Mouse (Mus musculus) mouse embryonic stem cell (cell line): ENCODE measurements around the gene Apol6.

Source experiments
- in situ Hi-C, 2 experiments: fragments of 300-500 bp; cut with MboI; formaldehyde crosslinking; loops; 1 replicate in 1 of 2; 3 replicates in 1 of 2; pipeline ENCODE4 v1.14.3; 2019 to 2020; ENCODE audit warnings: low sequenced_read_pairs in 2 of 2, low pct_unique_long_range_greater_than_20kb in 1 of 2, mixed read lengths in 1 of 2; ENCODE audit not compliant: unreplicated experiment in 1 of 2

The Apol6 gene

DNA sequence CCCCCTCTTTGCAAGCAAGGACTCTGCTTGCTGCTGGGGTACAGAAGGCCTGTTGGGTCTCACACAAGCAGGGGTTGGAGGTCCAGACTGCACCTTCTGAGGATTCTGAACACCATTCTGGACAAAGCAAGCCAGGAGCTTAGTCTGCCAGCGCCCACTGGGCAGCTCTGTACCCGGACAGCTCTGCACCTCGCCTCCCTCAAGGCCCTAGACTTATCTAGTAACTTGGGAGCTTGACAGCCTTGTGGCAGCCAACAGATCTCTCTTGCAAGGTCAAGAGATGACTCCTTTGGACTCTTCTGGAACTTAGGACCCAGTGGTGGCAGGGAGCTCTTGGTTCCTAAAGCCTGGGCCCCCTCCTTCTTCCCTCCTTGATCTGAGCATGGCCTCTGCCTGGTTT lies 17.4 kb upstream of the Apol6 start:
- in situ Hi-C loops: no loop called here

DNA sequence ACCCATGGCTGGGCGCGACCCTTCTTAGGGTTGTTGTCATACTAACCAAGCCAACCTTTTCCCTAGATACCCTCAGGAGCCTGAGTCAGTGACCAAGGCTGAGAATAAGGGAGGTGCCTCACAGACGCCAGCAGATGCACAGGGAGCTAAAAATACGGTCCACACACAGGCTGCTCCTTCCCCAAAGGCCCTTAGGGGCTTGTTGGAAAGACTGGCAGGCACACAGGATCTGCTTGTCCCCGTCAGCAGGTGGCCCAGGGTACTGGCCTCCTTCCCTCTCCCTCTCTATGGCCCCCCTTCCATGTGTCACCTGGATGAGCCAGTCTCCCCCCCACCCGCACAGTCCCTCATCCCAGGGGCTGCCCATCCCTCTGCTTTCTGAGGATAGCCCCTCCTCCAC lies 16.9 kb upstream of the Apol6 start:
- in situ Hi-C loops: no loop called here

DNA sequence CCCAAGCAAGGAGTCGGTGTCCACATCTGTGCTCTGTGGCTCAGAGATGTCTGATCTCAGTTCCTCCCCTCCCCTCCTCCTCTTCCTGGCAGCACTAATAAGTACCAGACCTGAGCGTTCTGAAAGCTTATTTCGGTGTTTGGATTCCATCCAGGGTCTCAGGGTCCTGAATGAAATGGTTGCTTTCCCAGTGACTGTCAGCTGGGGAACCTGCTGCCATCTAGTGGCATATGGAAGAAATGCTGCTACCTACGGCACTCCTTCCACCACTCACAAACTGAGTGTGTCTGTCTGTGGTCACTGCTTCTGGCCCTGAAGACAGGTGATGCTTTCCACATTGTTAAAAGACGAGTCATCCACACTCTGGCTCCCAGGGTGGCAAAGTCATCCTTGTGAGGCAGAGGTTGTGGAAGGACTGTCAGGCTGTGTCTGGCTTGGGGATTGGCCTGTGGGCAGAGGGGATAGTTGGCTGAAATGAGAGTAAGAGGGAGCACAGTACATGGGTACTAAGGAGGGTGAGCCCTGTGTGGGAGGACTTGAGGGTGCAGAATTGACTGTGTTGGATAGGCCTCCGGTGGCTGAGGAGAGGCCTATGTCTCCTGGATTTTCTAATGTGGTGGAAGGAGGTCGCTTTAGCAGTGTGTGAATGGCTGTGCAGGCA lies 15.1 kb upstream of the Apol6 start:
- in situ Hi-C loops: no loop called here

DNA sequence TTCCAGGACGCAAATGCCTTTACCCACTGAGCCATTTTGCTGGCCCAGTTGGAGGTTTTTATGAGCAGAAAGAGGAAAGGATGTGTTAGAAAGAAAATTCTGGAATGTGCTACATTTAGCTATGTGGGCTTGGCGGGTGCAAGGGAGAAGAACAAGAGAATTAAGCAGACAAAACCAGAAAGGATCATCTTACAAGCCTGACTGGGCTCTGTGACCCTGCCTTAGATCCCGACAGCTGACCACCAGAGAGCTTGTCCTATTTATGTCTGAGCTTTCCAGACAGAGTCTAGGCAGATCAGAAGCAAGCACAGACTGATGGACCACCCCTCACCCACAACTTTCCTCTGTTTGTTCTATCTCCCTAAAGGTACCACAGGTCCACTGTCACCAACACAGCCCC lies 13.3 kb upstream of the Apol6 start:
- in situ Hi-C loops: no loop called here

DNA sequence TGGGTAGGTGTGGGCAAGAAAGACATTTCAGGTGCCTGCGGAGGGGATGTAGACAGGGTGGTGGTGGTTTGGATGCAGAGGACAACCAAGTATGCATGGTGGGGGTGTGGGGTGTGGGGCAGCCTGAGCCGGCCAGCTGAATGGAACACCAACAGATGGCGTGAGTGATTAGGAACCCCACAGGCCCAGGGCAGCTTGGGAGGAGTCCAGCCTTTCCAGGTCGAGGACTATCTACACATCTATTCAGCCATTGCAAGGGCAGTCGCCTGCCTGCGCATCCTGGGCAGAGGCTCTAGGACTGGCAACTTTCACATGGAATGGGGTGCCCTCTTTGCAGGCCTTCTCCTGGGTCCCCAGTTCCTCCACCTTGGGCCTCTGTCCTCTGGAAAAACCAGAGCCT lies 10.0 kb upstream of the Apol6 start:
- in situ Hi-C loops: no loop called here

DNA sequence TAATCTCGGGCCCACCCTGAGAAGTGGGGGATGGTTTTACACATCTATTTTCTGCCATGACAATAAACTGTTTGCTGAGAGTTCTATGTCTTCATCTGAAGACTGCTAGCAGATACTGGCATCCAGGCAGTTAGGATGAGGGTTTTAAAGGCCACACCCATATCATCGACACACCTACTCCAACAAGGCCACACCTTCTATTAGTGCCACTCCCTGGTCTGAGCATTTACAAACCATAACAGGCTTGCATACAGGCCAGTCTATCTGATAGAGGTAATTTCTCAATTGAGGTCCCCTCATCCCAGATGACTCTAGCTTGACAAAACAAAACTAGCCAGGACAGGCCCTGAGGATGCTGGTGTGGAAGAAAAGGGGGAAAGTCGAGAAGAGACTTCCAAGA lies 8.9 kb upstream of the Apol6 start:
- in situ Hi-C loops: no loop called here

DNA sequence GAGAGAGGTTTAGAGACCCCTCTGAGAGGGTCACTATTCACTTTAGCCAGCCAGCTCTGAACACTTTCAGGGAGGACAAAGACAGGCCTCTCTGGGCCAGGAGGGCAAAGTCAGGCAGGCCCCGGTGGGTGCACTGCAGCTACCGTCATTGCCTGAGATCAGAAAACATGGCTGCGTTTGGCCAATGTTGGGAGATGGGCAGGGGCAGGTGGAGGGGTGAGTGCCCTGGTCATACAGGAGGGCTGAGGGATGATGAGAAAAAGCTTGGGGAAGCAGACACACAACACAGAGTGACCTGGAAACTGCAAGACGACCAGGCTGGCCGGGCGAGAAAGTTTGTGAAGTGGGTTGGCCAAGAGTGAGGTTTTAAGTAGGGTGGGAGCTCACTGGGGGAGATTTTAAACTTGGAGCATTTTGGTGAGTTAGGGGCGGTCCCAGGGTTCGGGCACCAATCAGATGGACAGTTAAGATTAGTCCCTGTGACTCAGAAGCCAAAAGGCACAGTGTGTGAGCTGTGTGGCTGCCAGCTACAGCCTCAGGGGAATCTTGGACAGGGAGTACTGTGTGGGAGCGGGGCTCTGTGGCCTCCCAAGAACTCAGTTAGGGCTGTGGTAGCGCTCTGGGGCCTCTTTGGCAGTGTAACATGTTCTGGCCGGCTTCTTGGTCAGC lies 8.1 kb upstream of the Apol6 start:
- in situ Hi-C loops: no loop called here

DNA sequence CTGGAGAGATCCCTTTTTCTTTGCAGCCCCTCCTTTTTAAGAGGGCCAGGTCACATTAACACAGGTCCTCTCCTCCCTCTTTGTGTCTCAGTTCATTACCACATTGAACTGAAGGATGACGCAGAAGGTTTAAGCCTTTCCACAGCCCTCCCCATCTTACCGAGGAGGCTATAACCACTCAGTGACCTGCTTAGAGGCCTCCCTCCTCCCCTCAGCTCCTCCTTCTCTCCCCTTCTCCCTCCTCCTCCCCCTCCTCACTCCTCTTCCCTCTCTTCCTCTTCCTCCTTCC lies 7.6 kb upstream of the Apol6 start:
- in situ Hi-C loops: no loop called here

DNA sequence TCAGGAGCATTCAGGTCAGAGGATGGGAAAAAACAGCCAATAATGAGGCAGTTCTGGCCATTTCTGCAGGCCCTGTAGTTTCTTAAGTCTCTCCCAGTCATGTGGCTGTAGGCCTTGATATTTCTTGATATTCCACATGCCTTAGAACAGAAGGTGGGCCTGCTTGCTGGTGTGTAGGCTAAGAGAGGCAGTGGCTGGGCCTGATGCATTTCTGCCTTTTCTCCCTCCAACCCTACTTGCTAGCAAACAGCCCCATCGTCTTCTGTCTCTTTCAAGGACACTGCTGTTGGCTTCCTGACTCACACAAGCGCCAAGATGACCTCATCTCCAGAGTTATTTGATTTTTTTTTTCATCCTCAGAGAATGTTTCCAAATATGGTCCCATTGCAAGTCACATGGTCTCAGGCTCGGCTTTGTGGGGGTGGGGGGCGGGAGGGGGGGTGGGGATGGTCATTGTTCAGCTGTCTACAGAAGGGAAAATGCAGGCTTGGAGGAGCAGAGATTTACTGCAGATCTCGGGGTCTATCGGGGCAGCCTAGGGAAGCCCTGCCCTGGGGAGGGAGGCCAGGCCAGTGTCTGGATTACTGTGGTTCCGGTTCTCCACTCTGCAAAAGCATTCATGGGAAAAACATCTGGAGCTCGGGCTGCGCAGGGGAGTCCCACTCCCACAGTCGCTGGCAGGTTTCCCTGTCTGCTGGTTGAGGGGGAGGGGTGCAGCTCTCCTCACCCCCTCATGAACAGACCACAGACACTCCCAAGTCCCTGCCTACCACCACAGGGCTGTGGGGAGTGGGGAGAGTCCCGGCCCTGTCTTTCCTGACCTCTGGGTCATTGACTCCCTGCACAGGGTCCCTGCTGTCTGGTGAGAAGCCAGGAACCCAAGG lies 7.0 kb upstream of the Apol6 start:
- in situ Hi-C loops: no loop called here

DNA sequence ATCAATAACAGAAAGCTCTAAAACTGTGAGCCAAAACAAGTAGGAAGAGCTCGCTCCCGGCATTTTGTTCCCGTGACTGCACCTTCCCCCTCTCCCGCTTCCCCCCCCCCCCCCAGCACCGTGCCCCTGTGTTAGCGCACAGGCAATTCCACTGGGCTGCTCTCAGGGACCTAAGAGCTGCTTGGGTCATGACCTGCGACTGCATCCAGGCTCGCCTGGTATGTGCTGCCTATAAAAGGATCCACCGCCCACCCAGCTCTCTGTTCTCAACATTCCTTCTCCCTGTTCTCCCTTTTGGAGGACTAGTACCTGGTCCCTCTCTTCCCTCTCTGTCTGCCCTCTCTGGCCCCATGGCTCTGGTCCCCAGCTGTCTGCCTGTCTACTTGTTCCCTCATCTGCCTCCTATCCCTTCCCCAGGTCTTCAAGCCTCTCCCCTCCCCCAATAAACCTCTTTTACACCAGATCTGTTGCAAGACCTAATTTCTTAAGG lies 5.3 kb upstream of the Apol6 start:
- in situ Hi-C loops: no loop called here

DNA sequence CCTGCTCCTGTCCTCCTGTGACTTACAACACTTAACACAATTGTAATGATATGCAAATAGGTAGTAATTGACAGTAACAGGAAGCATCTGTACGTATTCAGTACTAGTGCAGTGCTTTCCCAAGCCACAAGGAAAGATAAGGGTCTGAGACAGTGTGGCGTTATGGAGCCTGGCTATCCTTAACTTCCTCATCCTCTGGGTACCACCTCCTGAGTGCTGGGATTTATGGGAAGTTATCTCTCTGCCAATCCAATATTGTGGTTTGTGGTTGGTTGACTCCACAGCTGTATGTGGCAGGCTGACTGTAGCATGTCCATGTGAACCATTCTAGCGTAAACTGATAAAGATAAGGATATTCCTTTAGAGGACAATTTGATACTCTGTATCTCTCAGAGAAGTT lies 3.7 kb upstream of the Apol6 start:
- in situ Hi-C loops: no loop called here

DNA sequence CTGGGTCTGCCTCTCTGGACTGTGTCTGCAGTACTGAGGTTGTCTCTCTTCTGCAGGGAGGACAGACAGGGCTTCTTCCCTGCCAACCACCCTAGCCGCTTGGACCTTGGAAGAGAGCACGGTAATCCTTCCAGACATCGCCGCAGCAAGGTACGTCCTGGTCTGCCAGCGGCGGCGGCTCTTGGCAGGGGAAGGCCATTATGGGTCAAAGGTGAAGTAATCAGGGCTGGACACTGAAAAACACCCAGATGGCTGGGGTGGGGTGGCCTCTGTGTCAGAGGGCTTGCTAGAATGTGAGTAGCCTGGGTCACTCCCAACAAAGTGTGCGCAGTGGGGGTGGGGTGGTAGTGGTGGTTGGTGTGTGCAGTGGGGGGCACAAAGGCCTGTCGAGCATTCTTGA lies 1.1 kb downstream of the Apol6 start:
- in situ Hi-C loops: no loop called here

DNA sequence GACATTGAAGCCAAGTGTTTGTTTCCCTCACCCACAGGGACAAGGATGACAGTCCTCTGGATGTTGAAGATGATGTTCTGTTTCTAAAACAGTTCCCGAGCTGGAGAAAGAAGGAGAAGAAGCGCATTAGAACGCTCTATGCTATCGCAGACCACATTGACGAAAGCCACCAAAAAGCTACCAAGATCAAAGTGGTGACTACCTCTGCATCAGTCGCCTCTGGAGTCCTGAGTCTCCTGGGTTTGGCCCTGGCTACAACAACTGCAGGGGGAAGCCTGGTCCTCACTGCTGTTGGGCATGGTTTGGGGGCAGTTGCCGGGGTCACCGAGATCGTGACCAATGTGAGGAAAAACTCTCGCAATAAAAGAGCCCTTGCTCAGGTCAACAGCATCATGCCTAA lies 6.0 kb downstream of the Apol6 start, which contains the start of gene Mb:
Gene Mb (minus strand): TSS at position 101 of the 400 bp plus-strand sequence.
- in situ Hi-C loops: loop anchor here in 1 of 2 experiments (25.0 kb wide), 1 partner anchor 312 kb away; no protein-coding TSS in a partner anchor

DNA sequence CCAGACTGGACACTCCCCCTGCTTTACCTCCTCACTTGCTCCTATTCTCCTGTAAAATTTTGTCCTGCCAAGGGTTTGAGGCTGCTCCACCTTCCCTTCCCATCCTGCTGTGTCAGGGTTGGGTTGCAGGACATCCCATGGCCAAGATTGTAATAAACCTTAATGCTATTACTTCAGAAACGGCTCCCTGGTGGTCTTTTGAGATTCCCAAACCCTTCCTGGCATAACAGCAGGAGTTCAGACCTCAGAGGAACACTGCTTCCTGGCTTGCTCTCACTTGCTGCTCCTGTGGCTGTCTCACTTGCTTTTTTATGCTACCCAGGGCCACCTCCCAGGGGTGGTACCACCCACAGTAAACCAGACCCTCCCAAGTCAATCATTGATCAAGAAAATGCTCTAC lies 7.6 kb downstream of the Apol6 start:
- in situ Hi-C loops: loop anchor here in 1 of 2 experiments (25.0 kb wide), 1 partner anchor 310 kb away; no protein-coding TSS in a partner anchor

DNA sequence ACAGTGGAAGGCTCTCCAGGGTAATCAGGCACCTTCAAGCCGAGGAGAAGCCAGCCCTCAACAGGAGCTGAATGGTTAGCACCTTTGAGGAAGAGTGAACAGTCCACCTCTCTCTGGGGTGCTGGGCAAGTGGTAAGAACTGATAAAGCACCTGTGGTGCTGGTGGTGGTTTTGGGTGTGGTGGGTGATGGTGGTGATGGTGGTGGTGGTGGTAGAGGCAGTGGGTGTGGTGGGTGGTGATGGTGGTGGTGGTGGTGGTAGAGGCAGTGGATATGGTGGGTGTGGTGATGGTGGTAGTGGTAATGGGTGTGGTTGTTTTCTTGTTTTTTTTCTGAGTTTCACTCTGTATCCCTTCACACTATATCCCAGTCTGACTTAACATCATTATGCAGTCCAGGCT lies 8.5 kb downstream of the Apol6 start:
- in situ Hi-C loops: loop anchor here in 1 of 2 experiments (25.0 kb wide), 1 partner anchor 309 kb away; no protein-coding TSS in a partner anchor

DNA sequence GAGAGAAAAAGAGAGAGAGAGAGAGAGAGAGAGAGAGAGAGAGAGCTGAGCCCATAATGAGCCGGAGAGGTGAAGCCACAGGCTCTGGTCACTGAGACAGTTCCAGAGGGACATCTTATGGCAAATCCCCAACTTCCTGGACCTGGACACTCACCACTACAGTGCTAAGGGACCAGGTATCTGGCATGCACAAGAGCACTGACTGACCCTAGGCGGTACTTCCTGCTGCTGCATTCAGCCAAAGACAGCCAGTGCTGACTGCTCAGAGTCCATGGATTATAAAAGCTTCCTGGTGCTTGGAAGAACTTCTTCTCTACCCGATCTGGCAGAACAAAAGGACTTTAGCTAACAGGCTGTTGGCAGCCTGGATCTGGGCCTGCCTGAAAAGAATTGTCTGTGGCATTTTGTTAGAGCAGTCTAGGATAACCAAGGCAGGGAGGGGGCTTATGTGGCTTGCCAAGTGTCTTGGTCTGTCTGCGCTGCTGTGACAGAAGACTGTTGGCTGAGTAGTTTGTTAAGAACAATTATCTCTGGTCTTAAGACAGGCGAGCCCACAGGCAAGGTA lies 10.2 kb downstream of the Apol6 start:
- in situ Hi-C loops: loop anchor here in 1 of 2 experiments (25.0 kb wide), 1 partner anchor 308 kb away; no protein-coding TSS in a partner anchor

DNA sequence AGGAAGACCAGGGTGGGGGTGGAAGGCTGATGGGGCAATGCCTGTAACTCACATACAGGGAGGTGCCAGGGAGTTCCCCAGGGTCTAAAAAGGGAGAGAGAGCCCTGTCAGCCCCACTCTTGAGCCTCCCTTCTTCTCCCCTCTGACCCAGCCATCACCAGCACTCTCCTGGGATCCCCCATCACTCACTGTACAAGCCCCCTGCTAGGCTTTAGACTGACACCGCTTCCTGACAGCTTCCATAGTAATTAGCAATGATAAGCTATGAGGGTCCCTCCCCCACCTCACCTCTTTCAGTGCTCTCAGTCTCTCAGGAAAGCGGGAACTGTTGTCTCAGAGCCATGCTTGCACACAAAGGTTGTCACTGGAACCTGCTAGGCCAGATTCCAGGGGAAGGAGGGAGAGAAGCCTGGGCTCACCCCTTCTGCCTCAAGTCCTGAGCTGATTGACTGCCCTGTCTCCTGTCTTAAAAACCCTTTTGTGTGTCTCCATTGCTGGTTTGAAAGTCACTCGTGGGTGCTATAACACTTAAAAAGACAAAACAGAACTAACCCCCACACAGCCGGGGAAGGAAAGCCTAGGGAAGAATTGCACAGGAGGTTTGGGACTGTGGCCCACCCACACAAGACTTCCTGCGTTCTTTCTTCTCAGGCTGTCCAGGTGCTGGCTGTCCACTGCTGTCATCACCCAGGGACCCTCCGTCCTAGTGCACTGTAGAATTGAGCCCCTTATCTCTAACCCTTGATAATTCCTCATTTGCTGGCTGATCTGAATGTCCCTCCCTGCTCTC lies 11.7 kb downstream of the Apol6 start:
- in situ Hi-C loops: loop anchor here in 1 of 2 experiments (25.0 kb wide), 1 partner anchor 306 kb away; no protein-coding TSS in a partner anchor

DNA sequence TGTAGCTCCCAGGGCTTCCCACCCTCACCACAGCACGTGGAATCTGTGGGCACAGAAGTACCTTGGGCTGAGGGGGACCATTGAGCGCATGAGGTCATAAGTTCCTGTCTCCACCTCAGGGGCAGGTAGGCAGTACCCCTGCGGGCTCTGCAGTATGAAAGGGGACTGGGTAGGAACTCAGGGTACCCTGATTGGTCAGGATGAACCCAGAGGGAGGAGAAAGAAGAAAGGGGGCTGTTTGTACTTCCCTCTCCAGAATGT lies 12.2 kb downstream of the Apol6 start:
- in situ Hi-C loops: loop anchor here in 1 of 2 experiments (25.0 kb wide), 1 partner anchor 306 kb away; no protein-coding TSS in a partner anchor
